Mouse (Mus musculus): ENCODE results near the gene Cdc42. TPM values are rescaled to one million over a fixed set of nuclear protein-coding genes. Genes with fewer than 3 reads are reported as not detected.

Cdc42 gene
- polyA plus RNA-seq, 1 experiment from 2014 or later = 605 TPM

- WGBS = 60% methylated on average over 16 of the region's 16 CpGs
- Histone ChIP-seq H3K4me3 (no peak overlapping the region), H3K27ac (replicated peaks) (peak overlapping the region; percentile 53; the same call in 1 of the 2 replicates), H3K4me1 (peaks cover 35% of the 10 kb centered on the region), H3K27me3 (ENCODE audit: low read depth, poor library complexity, severe bottlenecking) (no peaks in the 10 kb centered on the region), H3K36me3 (no peaks in the 10 kb centered on the region), H3K9me3 (replicated peaks) (no peaks in the 10 kb centered on the region)
- no peak for DNase-seq (ENCODE audit: low spot score)
Observed at GRCm38 (mm10) chr4:137301635-137302034, 55.9 kb downstream of the Cdc42 start.

- 96% methylated on average over 13 of the region's 13 CpGs for WGBS
- DNase-seq (ENCODE audit: low spot score) = no peak
- no peak overlapping the region for H3K4me3 ChIP-seq
Observed at GRCm38 (mm10) chr4:137300227-137300626, 57.3 kb downstream of the Cdc42 start.

GRCm38 (mm10) chr4:137298406-137298805, 59.1 kb downstream of the Cdc42 start:
- no peak overlapping the region for H3K27ac ChIP-seq (replicated peaks)
- H3K4me1 ChIP-seq = peaks cover 28% of the 10 kb centered on the region
- H3K36me3 ChIP-seq = 0 out of 2 replicates have a peak, but pooled peaks cover 3% of the 10 kb centered on the region
- H3K27me3 ChIP-seq (ENCODE audit: low read depth, poor library complexity, severe bottlenecking) = no peaks in the 10 kb centered on the region
- H3K4me3 ChIP-seq = no peak overlapping the region
- DNase-seq (ENCODE audit: low spot score) = no peak
- WGBS = 89% methylated on average over 8 of the region's 8 CpGs
- H3K9me3 ChIP-seq (replicated peaks) = no peaks in the 10 kb centered on the region

More at GRCm38 (mm10) chr4:137300227-137300626, 57.3 kb downstream of the Cdc42 start:
- peaks cover 21% of the 10 kb centered on the region for H3K4me1 ChIP-seq
- H3K27ac ChIP-seq (replicated peaks) = no peak overlapping the region
- H3K27me3 ChIP-seq (ENCODE audit: low read depth, poor library complexity, severe bottlenecking) = no peaks in the 10 kb centered on the region
- 0 out of 2 replicates have a peak, but pooled peaks cover 3% of the 10 kb centered on the region for H3K36me3 ChIP-seq
- no peaks in the 10 kb centered on the region for H3K9me3 ChIP-seq (replicated peaks)

- Histone ChIP-seq H3K27me3 (ENCODE audit: low read depth, poor library complexity, severe bottlenecking) (no peaks in the 10 kb centered on the region), H3K27ac (replicated peaks) (no peak overlapping the region), H3K4me3 (no peak overlapping the region), H3K4me1 (peaks cover 22% of the 10 kb centered on the region), H3K36me3 (0 out of 2 replicates have a peak, but pooled peaks cover 3% of the 10 kb centered on the region), H3K9me3 (replicated peaks) (no peaks in the 10 kb centered on the region)
- DNase-seq (ENCODE audit: low spot score) = no peak
- WGBS = 91% methylated on average over 4 of the region's 4 CpGs
Observed at GRCm38 (mm10) chr4:137297611-137298010, 59.9 kb downstream of the Cdc42 start.

DNA sequence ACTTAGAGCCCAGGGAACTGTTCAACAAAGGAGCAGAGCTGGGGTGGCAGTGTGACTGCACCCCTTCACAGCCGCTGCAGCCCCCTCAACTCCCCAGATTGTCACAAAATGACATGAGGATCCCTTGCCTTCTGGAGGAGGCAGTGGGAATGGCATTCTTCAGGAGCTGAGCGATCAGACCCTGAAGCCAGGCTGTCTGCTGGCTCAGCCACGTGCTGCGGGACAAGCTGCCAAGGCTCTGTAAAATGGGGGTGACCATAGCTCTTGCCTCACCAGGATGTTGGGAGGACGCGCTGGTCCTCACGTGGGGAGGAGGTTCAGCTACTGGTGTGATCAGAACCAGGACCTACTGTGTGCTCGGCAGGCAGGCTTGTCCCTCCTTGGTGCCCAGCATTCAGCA, 62.6 kb downstream of the Cdc42 start:
- H3K4me1 ChIP-seq = peaks cover 7% of the 10 kb centered on the region; the same call in 1 of the 2 replicates
- H3K4me3 ChIP-seq = no peak overlapping the region
- 0 out of 2 replicates have a peak, but pooled peaks cover 3% of the 10 kb centered on the region for H3K36me3 ChIP-seq
- no peaks in the 10 kb centered on the region for H3K9me3 ChIP-seq (replicated peaks)
- 88% methylated on average over 8 of the region's 8 CpGs for WGBS
- no peak for DNase-seq (ENCODE audit: low spot score)
- no peaks in the 10 kb centered on the region for H3K27me3 ChIP-seq (ENCODE audit: low read depth, poor library complexity, severe bottlenecking)
- H3K27ac ChIP-seq (replicated peaks) = no peak overlapping the region

GRCm38 (mm10) chr4:137294474-137294873, 63.0 kb downstream of the Cdc42 start:
- Histone ChIP-seq H3K27ac (replicated peaks) (no peak overlapping the region), H3K4me1 (peaks cover 7% of the 10 kb centered on the region; the same call in 1 of the 2 replicates), H3K27me3 (ENCODE audit: low read depth, poor library complexity, severe bottlenecking) (no peaks in the 10 kb centered on the region), H3K4me3 (no peak overlapping the region), H3K9me3 (replicated peaks) (no peaks in the 10 kb centered on the region), H3K36me3 (0 out of 2 replicates have a peak, but pooled peaks cover 3% of the 10 kb centered on the region)
- 73% methylated on average over 5 of the region's 5 CpGs for WGBS
- DNase-seq (ENCODE audit: low spot score) = no peak

DNA sequence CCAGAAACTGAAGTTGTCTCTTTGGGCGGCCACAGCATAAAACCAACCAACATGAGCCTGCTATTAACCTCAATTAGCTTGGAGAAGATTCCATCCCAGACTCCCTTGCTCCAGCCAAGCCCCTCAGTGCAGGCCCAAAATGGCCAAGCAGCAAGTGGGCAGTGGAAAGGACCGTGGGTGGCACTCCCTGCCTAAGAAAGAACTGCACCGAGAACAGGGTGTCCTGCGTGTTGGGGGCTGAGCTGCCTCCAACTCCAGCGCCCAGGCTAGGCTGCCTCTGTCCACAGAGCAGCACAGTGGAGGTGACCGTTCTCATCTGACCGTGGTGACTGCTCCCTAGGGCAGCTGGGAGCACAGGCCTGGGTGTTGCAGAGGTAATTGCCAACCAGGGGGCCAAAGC, 63.5 kb downstream of the Cdc42 start:
- 85% methylated on average over 7 of the region's 7 CpGs for WGBS
- H3K4me3 ChIP-seq = no peak overlapping the region

DNA sequence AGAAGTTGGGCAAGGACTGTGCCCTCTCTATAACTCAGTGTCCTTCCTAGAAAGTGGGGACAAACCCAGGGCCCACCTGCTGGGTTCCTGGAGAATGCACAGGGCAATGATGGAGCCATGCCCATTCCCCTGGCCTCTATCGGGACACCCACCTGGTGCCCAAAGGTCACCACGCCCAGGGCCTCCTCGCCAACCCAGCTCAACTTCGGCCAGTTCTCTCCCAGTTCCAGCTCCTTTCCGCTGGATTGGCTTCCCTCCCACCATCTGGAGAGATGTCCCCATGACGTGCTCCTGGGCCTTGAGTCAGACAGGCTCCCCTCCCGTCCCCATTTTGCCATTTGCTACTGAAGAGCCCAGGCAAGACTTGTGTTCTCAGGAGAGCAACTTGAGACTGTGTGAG, 64.9 kb downstream of the Cdc42 start:
- 0 out of 2 replicates have a peak, but pooled peaks cover 3% of the 10 kb centered on the region for H3K36me3 ChIP-seq
- DNase-seq (ENCODE audit: low spot score) = no peak
- H3K4me1 ChIP-seq = peaks cover 7% of the 10 kb centered on the region; the same call in 1 of the 2 replicates
- H3K9me3 ChIP-seq (replicated peaks) = no peaks in the 10 kb centered on the region
- no peak overlapping the region for H3K4me3 ChIP-seq
- no peaks in the 10 kb centered on the region for H3K27me3 ChIP-seq (ENCODE audit: low read depth, poor library complexity, severe bottlenecking)
- 88% methylated on average over 7 of the region's 7 CpGs for WGBS
- no peak overlapping the region for H3K27ac ChIP-seq (replicated peaks)

More for the DNA sequence above, 63.5 kb downstream of the Cdc42 start:
- Histone ChIP-seq H3K4me1 (peaks cover 7% of the 10 kb centered on the region; the same call in 1 of the 2 replicates), H3K36me3 (0 out of 2 replicates have a peak, but pooled peaks cover 3% of the 10 kb centered on the region), H3K27me3 (ENCODE audit: low read depth, poor library complexity, severe bottlenecking) (no peaks in the 10 kb centered on the region), H3K9me3 (replicated peaks) (no peaks in the 10 kb centered on the region), H3K27ac (replicated peaks) (no peak overlapping the region)
- DNase-seq (ENCODE audit: low spot score) = no peak

DNA sequence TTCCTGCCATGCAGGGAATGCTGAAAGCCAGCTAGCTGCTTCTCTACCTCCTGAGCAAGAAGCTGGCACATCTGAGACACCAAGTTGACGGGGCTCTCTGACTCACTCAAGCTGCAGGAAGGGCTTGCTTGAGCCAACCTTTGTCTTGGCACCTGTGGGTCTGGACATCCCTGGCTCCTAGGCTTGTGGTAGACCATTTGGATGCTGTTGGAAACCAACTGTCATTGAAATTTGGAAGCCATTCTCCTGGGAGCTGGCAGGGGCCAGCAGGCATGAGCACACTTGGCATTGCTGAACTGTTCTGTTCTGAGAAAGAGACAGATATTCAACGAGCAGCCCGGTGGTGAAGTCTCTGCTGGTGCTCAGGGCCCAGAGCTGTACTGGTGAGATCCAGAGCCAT, 67.3 kb downstream of the Cdc42 start:
- H3K4me1 ChIP-seq = peaks cover 16% of the 10 kb centered on the region
- 89% methylated on average over 3 of the region's 3 CpGs for WGBS
- no peaks in the 10 kb centered on the region for H3K9me3 ChIP-seq (replicated peaks)
- peaks cover 14% of the 10 kb centered on the region for H3K27me3 ChIP-seq (ENCODE audit: low read depth, poor library complexity, severe bottlenecking)
- no peaks in the 10 kb centered on the region for H3K36me3 ChIP-seq
- no peak for DNase-seq (ENCODE audit: low spot score)
- H3K4me3 ChIP-seq = no peak overlapping the region
- H3K27ac ChIP-seq (replicated peaks) = no peak overlapping the region

DNA sequence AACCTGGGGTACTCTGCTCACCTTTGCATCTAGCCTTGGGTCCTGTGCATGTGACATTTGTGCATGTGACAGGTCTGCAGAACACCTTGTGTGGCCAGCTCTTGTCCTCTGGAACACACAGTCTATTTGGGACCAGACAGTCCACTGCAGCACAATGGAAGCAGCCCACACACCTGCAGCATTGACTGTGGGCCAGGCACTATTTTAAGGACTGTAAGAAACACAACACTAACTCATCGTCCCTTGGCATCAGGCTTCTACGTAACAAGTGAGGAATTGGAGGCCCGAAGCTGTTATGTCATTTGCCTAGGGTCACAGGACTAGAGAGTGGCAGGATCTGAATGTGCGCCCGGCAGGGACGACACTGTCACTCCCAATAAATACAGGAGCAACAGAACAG, 67.8 kb downstream of the Cdc42 start:
- Histone ChIP-seq H3K9me3 (replicated peaks) (no peaks in the 10 kb centered on the region), H3K36me3 (no peaks in the 10 kb centered on the region), H3K27ac (replicated peaks) (no peak overlapping the region), H3K4me1 (peaks cover 16% of the 10 kb centered on the region), H3K27me3 (ENCODE audit: low read depth, poor library complexity, severe bottlenecking) (peaks cover 17% of the 10 kb centered on the region), H3K4me3 (no peak overlapping the region)
- 93% methylated on average over 6 of the region's 6 CpGs for WGBS
- DNase-seq (ENCODE audit: low spot score) = no peak

- Histone ChIP-seq H3K4me1 (peaks cover 16% of the 10 kb centered on the region), H3K4me3 (no peak overlapping the region), H3K27me3 (ENCODE audit: low read depth, poor library complexity, severe bottlenecking) (peaks cover 36% of the 10 kb centered on the region), H3K27ac (replicated peaks) (no peak overlapping the region), H3K36me3 (no peaks in the 10 kb centered on the region), H3K9me3 (replicated peaks) (no peaks in the 10 kb centered on the region)
- DNase-seq (ENCODE audit: low spot score) = peak; percentile 78
- WGBS = 7% methylated on average over 4 of the region's 4 CpGs
Observed at GRCm38 (mm10) chr4:137287818-137288217, 69.7 kb downstream of the Cdc42 start.

DNA sequence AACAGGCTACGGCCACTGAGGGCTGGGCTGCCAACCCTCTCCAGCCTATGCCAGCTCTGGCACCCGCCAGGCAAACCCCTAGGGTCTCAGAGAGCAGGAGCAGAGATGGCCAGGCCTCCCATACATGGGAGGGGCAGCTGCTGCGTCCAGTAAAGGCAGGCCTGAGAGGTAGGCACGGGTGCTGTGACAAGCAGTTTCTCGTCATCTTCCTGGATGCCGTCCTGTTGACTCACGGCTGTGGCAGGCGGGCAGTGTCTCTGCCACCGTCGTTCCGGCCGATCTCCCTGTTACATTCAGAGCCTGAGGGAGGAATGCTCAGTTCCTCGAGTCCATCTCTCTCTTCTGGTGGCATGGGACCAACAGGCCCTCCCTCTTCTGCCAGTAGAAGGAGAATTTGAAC, 70.3 kb downstream of the Cdc42 start:
- Histone ChIP-seq H3K27me3 (ENCODE audit: low read depth, poor library complexity, severe bottlenecking) (peaks cover 42% of the 10 kb centered on the region), H3K27ac (replicated peaks) (no peak overlapping the region), H3K9me3 (replicated peaks) (no peaks in the 10 kb centered on the region), H3K36me3 (no peaks in the 10 kb centered on the region), H3K4me3 (no peak overlapping the region), H3K4me1 (peaks cover 22% of the 10 kb centered on the region)
- DNase-seq (ENCODE audit: low spot score) = no peak
- WGBS = 85% methylated on average over 13 of the region's 13 CpGs

DNA sequence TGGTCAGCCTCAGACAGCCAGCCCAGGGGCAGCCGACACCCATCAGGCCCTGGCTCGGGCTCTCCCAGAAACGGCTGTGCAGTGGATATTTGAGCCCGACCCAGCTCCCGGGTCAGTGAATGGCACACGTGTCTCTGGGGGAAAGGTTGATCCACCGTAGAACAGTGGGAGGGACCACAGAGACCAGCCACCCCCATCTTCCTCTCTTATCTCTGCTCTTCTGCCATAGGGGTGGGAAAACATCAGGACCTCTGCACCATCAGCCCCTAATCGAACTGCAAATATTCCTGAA, 70.9 kb downstream of the Cdc42 start:
- WGBS = 59% methylated on average over 8 of the region's 8 CpGs
- no peaks in the 10 kb centered on the region for H3K9me3 ChIP-seq (replicated peaks)
- H3K27me3 ChIP-seq (ENCODE audit: low read depth, poor library complexity, severe bottlenecking) = peaks cover 48% of the 10 kb centered on the region
- no peak overlapping the region for H3K4me3 ChIP-seq
- DNase-seq (ENCODE audit: low spot score) = no peak
- no peaks in the 10 kb centered on the region for H3K36me3 ChIP-seq
- H3K4me1 ChIP-seq = peaks cover 22% of the 10 kb centered on the region
- 0 out of 2 replicates have a peak overlapping the region, but pooled peaks have one; percentile 30 for H3K27ac ChIP-seq (replicated peaks)
